In genomic region chr14:84444276-84444662, GRCm38 (mm10) we compare ENCODE assay signal across 8 mouse cellular contexts. TPM values are rescaled to one million over a fixed set of nuclear protein-coding genes. Genes with fewer than 3 reads are reported as not detected.
DNase-seq lines count a peak whose midpoint lies in the region; ATAC-seq lines count a peak whose summit lies in the region.

No protein-coding gene starts in this region.

- WGBS in heart, embryonic 12.5 days = under 1% methylated on average over 21 of the region's 21 CpGs
- WGBS in liver, embryonic 15.5 days (ENCODE audit: insufficient replicate concordance) = 1% methylated on average over 21 of the region's 21 CpGs

- H3K9me3 ChIP-seq in heart, embryonic 12.5 days (replicated peaks) = no peaks in the 10 kb centered on the region
- H3K9me3 ChIP-seq in liver, embryonic 15.5 days (replicated peaks) = no peaks in the 10 kb centered on the region

- DNase-seq in gastrocnemius, postnatal 10 days = peak; percentile 7
- no peak for DNase-seq in gastrocnemius, postnatal 25 days
- DNase-seq in cerebellum, postnatal 25 days = peak; percentile 40 to 43
- peak; percentile 18 for DNase-seq in kidney, postnatal 10 days
- peak; percentile 52 for DNase-seq in right cerebral cortex, adult 18-20 months

- H3K9ac ChIP-seq in heart, embryonic 12.5 days = peak overlapping the region; percentile 32; the same call in 1 of the 2 replicates
- no peak overlapping the region for H3K9ac ChIP-seq in liver, embryonic 15.5 days

- peaks cover 20% of the 10 kb centered on the region for H3K27me3 ChIP-seq in heart, embryonic 12.5 days (replicated peaks)
- peaks cover 64% of the 10 kb centered on the region for H3K27me3 ChIP-seq in liver, embryonic 15.5 days

- ATAC-seq in heart, embryonic 12.5 days (ENCODE audit: insufficient number of reproducible peaks, low FRiP score) = no peak
- ATAC-seq in liver, embryonic 15.5 days (ENCODE audit: insufficient read depth) = no peak
- ATAC-seq in inflammation-experienced regulatory T-cells, adult 6 months = no peak

- no peak overlapping the region for H3K27ac ChIP-seq in heart, embryonic 12.5 days (ENCODE audit: poor library complexity, severe bottlenecking)
- no peak overlapping the region for H3K27ac ChIP-seq in liver, embryonic 15.5 days (replicated peaks)

- H3K4me2 ChIP-seq in heart, embryonic 12.5 days = peak overlapping the region; percentile 92
- H3K4me2 ChIP-seq in liver, embryonic 15.5 days = peak overlapping the region; percentile 64; the same call in 1 of the 2 replicates

- no peaks in the 10 kb centered on the region for H3K36me3 ChIP-seq in heart, embryonic 12.5 days
- H3K36me3 ChIP-seq in liver, embryonic 15.5 days (replicated peaks) = no peaks in the 10 kb centered on the region

- H3K4me1 ChIP-seq in heart, embryonic 12.5 days (replicated peaks) = peaks cover 26% of the 10 kb centered on the region
- H3K4me1 ChIP-seq in liver, embryonic 15.5 days (replicated peaks) = peaks cover 21% of the 10 kb centered on the region; the same call in 1 of the 2 replicates

- H3K4me3 ChIP-seq in heart, embryonic 12.5 days = peak overlapping the region; percentile 76
- H3K4me3 ChIP-seq in liver, embryonic 15.5 days (replicated peaks) = 0 out of 2 replicates have a peak overlapping the region, but pooled peaks have one; percentile 40

RNA-seq across cellular contexts. Expression of gene Pcdh17, which starts 0.9 kb away (rescaled TPM):
- total RNA-seq in gastrocnemius, postnatal 10 days (2021) = 10 to 100 TPM in 1 of 2 experiments, 1 to 10 TPM in 1; 7.2 to 10.2 TPM
- total RNA-seq in gastrocnemius, postnatal 25 days (2021) = under 1 TPM; 0.69 to 0.83 TPM
- 1.7 and 1.8 TPM in 2 replicates for polyA plus RNA-seq in heart, embryonic 12.5 days (2016; fragmentation: Nextera tagmentation; extraction: Ambion mirVana)
- 0.50 and 0.81 TPM in 2 replicates for polyA plus RNA-seq in liver, embryonic 15.5 days (2015; fragmentation: Nextera tagmentation; extraction: Ambion mirVana)
- polyA plus RNA-seq in inflammation-experienced regulatory T-cells, adult 6 months (2017; shearing (Covaris generic)) = not detected
